Mouse (Mus musculus) heart, adult 10 weeks (tissue): Measurements from ENCODE around the gene Syndig1l. TPM values are rescaled to one million over a fixed set of nuclear protein-coding genes. Genes with fewer than 3 reads are reported as not detected.

Source experiments
- polyA plus RNA-seq: library from polyadenylated mRNA; stranded (reverse); fragments of 350-450 nt; fragmentation: Illumina TruSeq; extraction: RNeasy Lipid Tissue Mini Kit (QIAGEN cat#74804); gene quantifications from one replicate; pipeline ENCODE4 v1.2.3, GENCODE M21; 2014; ENCODE audit warnings: low read depth, low replicate concordance

Syndig1l gene
- polyA plus RNA-seq: not detected

DNA sequence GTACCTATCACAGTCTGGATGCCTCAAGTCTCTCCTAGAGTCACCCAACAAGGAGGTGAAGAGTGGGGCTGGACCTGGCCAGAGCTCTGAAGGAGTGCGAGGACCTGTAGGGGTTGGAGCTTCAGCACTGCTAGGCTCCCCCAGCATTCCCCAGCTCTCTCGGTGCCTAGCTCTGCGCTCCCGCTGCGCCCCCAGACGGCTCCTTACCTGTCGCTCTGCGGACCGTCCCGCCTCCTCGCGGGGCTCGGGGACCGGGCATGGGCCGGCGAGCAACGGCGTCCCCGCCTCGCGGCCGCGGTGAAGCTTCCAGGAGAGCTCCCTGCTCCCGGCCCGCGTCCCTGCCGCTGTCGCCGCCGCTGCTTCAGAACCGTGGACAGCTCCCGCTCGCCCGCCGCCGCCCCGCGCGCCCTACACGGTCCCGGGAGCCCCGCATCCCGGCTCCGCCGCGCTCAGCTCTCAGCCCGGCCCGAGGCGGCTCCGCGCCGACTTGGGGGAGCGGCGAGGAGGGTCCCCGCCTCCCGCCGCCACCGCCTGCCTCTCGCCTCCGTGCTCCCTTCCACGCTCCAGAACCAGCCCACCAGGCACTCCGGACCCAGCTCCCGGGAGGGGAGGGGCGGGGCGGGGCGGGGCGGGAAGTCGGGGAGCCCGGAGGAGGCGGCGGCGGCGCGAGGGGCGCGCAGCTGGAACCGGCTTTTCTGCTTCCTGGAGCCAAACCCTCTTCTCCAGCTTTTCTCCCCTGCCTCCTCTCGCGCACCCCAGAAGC is at the start of gene Syndig1l:
Gene Syndig1l, minus strand, starts transcription at position 513 of the 763 bp plus-strand sequence.

DNA sequence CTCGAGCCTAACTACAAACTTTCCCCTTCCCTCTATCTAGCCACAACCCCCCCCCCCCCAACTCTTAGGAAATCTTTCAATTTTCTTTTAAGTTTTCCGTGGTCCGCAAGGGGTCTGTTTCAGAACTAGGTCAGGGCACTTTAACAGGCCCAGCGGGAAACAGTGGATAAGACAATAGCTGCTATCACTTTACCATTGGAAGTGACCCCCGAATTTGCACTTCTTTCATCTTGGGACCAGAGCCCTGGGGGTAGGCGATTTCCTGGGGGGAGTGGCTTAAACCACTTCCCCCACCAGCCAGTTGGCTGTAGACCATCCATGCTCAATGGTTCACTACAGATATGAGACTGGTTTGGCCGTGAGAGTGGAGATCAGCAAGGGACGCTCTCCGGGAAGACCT is 58.0 kb downstream of the Syndig1l start, which contains the start of gene Vrtn:
Gene Vrtn, plus strand, starts transcription at position 366 of the 400 bp plus-strand sequence.

Other genes with a start within 250 kb of the Syndig1l start
- gene Aldh6a1, start 247.8 kb downstream of the Syndig1l start, polyA plus RNA-seq: 228 TPM
- gene Lin52, start 247.4 kb downstream of the Syndig1l start, polyA plus RNA-seq: 14.8 TPM
- not detected for gene Vsx2, start 129.1 kb downstream of the Syndig1l start, polyA plus RNA-seq
- gene Abcd4, start 81.4 kb downstream of the Syndig1l start, polyA plus RNA-seq: 9.7 TPM
- gene Vrtn, start 57.8 kb downstream of the Syndig1l start, polyA plus RNA-seq: not detected
- gene Npc2, start 74.3 kb upstream of the Syndig1l start, polyA plus RNA-seq: 38.0 TPM
- gene Isca2, start 74.4 kb upstream of the Syndig1l start, polyA plus RNA-seq: 125 TPM
- 3.1 TPM for gene Ltbp2, start 177.7 kb upstream of the Syndig1l start, polyA plus RNA-seq